Comparison of ENCODE assay signal across 13 mouse cellular contexts in genomic region chr12:82338550-82338949, GRCm38 (mm10).
"Had no signal": no experiment of that assay in that cellular context is flagged by ENCODE, and none has a peak within 500 bp of the region (broad histone marks: within the 10 kb centered on the region; RNA-seq: fewer than 3 reads in every experiment).

No protein-coding gene starts in this region.

- H3K4me1 ChIP-seq: liver, embryonic 15.5 days had no signal

- H3K36me3 ChIP-seq: liver, embryonic 15.5 days; stomach, embryonic 15.5 days had no signal

- H3K9ac ChIP-seq: liver, embryonic 15.5 days; midbrain, embryonic 12.5 days; stomach, embryonic 15.5 days had no signal

- H3K27me3 ChIP-seq: liver, embryonic 15.5 days; midbrain, embryonic 12.5 days; neural tube, embryonic 12.5 days; stomach, embryonic 15.5 days had no signal

- H3K9me3 ChIP-seq: limb, embryonic 10.5 days; liver, embryonic 15.5 days; megakaryocyte, embryonic 14.5 days; midbrain, embryonic 12.5 days; neural tube, embryonic 12.5 days; stomach, embryonic 15.5 days had no signal

- H3K4me2 ChIP-seq: liver, embryonic 11.5 days; liver, embryonic 15.5 days had no signal

- H3K27ac ChIP-seq: limb, embryonic 10.5 days; liver, embryonic 15.5 days; macrophage; midbrain, embryonic 12.5 days; neural tube, embryonic 12.5 days had no signal

- DNase-seq: kidney, adult 8-10 months; kidney, postnatal 25 days; layer of hippocampus, adult 9-11 months; lung, adult 2 months; spleen, adult 18-20 months had no signal

- H3K4me3 ChIP-seq: liver, embryonic 15.5 days; neural tube, embryonic 12.5 days had no signal
